10 mouse cellular contexts compared by ENCODE assay signal in genomic region chr4:109974655-109975380, GRCm38 (mm10). TPM values are rescaled to one million over a fixed set of nuclear protein-coding genes. Genes with fewer than 3 reads are reported as not detected.
DNase-seq lines count a peak whose midpoint lies in the region; ATAC-seq and TF ChIP-seq lines count a peak whose summit lies in the region.
"Had no signal": no experiment of that assay in that cellular context is flagged by ENCODE, and none has a peak within 500 bp of the region (broad histone marks: within the 10 kb centered on the region; RNA-seq: fewer than 3 reads in every experiment).

No protein-coding gene starts in this region.

- H3K4me2 ChIP-seq in embryonic facial prominence, embryonic 14.5 days (ENCODE audit: low read depth, low read length), result peak overlapping the region; percentile 33
- H3K4me2 ChIP-seq in hindbrain, embryonic 15.5 days, result 0 out of 2 replicates have a peak overlapping the region, but pooled peaks have one; percentile 18

- peak overlapping the region; percentile 11; the same call in 1 of the 2 replicates for H3K4me3 ChIP-seq in layer of hippocampus, adult 2 months
- H3K4me3 ChIP-seq in embryonic facial prominence, embryonic 14.5 days (ENCODE audit: low read depth, low read length), result peak overlapping the region; percentile 13; the same call in 1 of the 2 replicates
- H3K4me3 ChIP-seq in hindbrain, embryonic 15.5 days, result no peak overlapping the region

- TF ChIP-seq CTCF in layer of hippocampus, adult 2 months (conservative IDR thresholded peaks at IDR 0.05), result no peak

- H3K9me3 ChIP-seq in embryonic facial prominence, embryonic 14.5 days (ENCODE audit: control insufficient read depth, low read length), result peaks cover 4% of the 10 kb centered on the region; the same call in 1 of the 2 replicates
- H3K9me3 ChIP-seq in hindbrain, embryonic 15.5 days, result no peaks in the 10 kb centered on the region

- H3K27me3 ChIP-seq in embryonic facial prominence, embryonic 14.5 days (replicated peaks; ENCODE audit: control insufficient read depth, insufficient read depth, low read length), result peaks cover 91% of the 10 kb centered on the region
- peaks cover 88% of the 10 kb centered on the region for H3K27me3 ChIP-seq in hindbrain, embryonic 15.5 days
- H3K27me3 ChIP-seq: Patski had no signal

- no peak overlapping the region; the same call in 1 of the 2 replicates for H3K9ac ChIP-seq in embryonic facial prominence, embryonic 14.5 days (ENCODE audit: low read depth, low read length)
- H3K9ac ChIP-seq in hindbrain, embryonic 15.5 days, result no peak overlapping the region

- DNase-seq in layer of hippocampus, adult 2 months (ENCODE audit: low spot score in 2 of 2), result no peak
- DNase-seq in layer of hippocampus, postnatal 10 days (ENCODE audit: low spot score in 2 of 2), result no peak
- no peak for DNase-seq in embryonic facial prominence, embryonic 14.5 days (ENCODE audit: low spot score)
- DNase-seq in retina, embryonic 14.5 days (ENCODE audit: low spot score), result peak; percentile 27
- no peak for DNase-seq in right cerebral cortex, adult 18-20 months
- no peak for DNase-seq in adrenal gland, postnatal 36 days
- DNase-seq: right cerebral cortex, postnatal 14 days; thymus, postnatal 4 days had no signal

- whole genome bisulfite sequencing in embryonic facial prominence, embryonic 14.5 days, result 1% methylated on average over 32 of the region's 33 CpGs
- 1% methylated on average over 33 of the region's 33 CpGs for WGBS in hindbrain, embryonic 15.5 days

- H3K4me1 ChIP-seq in embryonic facial prominence, embryonic 14.5 days (ENCODE audit: control insufficient read depth, insufficient read depth, low read length), result peaks cover 8% of the 10 kb centered on the region; the same call in 1 of the 2 replicates
- H3K4me1 ChIP-seq in hindbrain, embryonic 15.5 days (replicated peaks), result peaks cover 21% of the 10 kb centered on the region

- H3K27ac ChIP-seq in layer of hippocampus, adult 2 months, result no peak overlapping the region
- H3K27ac ChIP-seq in embryonic facial prominence, embryonic 14.5 days (replicated peaks; ENCODE audit: low read depth, low read length), result no peak overlapping the region
- H3K27ac ChIP-seq in hindbrain, embryonic 15.5 days (replicated peaks), result no peak overlapping the region

- no peak for ATAC-seq in embryonic facial prominence, embryonic 14.5 days (ENCODE audit: low read depth)
- ATAC-seq in hindbrain, embryonic 15.5 days (ENCODE audit: low FRiP score, low read depth), result no peak; the same call in 1 of the 2 replicates
- ATAC-seq: Patski had no signal

- H3K36me3 ChIP-seq in embryonic facial prominence, embryonic 14.5 days (ENCODE audit: control insufficient read depth, insufficient read depth, low read length), result no peaks in the 10 kb centered on the region
- no peaks in the 10 kb centered on the region for H3K36me3 ChIP-seq in hindbrain, embryonic 15.5 days

RNA-seq across cellular contexts. Expression of gene Dmrta2, which starts 3.0 kb away (rescaled TPM):
- total RNA-seq in layer of hippocampus, adult 2 months (2021), result 1 to 10 TPM; 3.5 to 4.4 TPM
- total RNA-seq in layer of hippocampus, postnatal 10 days (2021), result 1 to 10 TPM; 6.3 to 8.1 TPM
- 0.71 TPM in 2 replicates for polyA plus RNA-seq in embryonic facial prominence, embryonic 14.5 days (2014; fragmentation: Nextera tagmentation; extraction: Ambion mirVana)
- polyA plus RNA-seq in hindbrain, embryonic 15.5 days (2015; fragmentation: Nextera tagmentation; extraction: Ambion mirVana), result 0.06 and 0.13 TPM in 2 replicates
- under 1 TPM in 1 of 2 experiments, not detected in 1; 0.13 TPM for total RNA-seq in adrenal gland, postnatal 36 days (2021)
